Mouse (Mus musculus): ENCODE results near the gene Mindy4. TPM values are rescaled to one million over a fixed set of nuclear protein-coding genes. Genes with fewer than 3 reads are reported as not detected.

Mindy4 gene
- total RNA-seq, 2 experiments from 2014 or later, result 10.4 to 10.5 TPM

DNA sequence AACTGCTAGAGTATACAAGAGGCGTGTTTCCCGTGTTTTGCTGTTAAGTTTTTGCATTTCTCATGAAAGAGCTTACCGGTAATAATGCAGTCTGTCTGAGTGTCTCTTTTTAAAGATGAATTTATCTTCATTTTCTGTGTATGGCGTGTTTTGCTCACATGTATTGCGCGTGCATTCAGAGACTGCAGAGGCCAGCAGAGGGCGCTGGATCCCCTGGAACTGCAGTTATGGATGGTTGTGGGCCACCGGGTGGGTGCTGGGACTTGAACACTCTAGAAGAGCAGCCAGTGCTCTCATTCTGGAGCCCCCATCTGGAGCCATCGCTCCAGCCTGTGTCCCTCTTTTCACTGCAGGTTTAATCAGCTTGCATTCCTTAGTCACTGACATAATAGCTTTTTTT, 46.1 kb downstream of the Mindy4 start:
- no peak for DNase-seq (ENCODE audit: low spot score in 2 of 2)
- intact Hi-C loops (cut with DNase I), result no loop called here

DNA sequence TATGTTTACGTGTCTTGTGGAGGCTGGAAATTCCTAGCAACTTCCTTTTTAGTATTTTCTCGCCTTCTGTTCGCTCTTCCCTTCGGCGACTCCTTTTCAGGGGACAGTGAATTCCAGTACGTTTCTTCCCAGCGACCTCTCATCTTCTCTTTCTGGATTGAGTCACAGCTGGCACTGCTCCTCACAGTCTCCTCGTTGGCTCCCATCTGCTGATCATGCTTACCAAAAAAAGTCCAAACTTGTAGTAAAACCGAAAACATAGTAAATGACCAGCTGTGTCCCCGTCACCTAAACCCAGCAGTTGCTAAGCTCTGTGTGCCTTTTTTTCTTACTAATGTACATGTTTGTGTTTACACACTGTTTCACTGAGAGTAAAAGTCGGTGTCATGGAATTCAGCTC, 47.6 kb downstream of the Mindy4 start:
- intact Hi-C loops (cut with DNase I), result no loop called here

GRCm38 (mm10) chr6:55251596-55251995, 48.4 kb downstream of the Mindy4 start:
- no peak for DNase-seq (ENCODE audit: low spot score in 2 of 2)

More for the DNA sequence above, 47.6 kb downstream of the Mindy4 start:
- no peak for DNase-seq (ENCODE audit: low spot score in 2 of 2)

DNA sequence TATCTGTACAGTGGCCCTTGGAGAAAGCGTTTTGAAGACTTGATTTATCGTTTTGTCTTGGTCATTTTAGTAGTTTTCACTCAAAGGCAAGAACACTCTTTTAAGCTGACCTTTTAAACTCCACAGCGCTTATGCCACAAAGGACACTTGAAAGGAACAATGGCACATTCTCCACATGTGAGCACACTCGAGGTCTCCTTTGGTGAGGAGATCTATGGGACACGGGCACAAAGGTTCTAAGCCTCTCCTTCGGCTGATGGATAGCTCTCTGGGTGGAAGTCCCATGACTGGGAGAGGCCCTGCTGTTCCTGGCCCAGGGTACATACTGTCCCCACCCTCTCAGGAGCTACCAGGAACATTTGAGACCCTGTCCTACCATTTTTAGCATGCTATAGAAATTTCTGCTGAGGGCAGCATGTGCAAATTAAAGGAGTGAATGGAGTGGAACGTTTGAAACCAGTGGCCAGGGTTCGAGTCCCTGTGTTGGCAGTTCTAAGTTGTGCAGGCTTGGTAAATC, 49.6 kb downstream of the Mindy4 start:
- DNase-seq (ENCODE audit: low spot score in 2 of 2), result no peak
- intact Hi-C loops (cut with DNase I), result no loop called here

More at GRCm38 (mm10) chr6:55251596-55251995, 48.4 kb downstream of the Mindy4 start:
- intact Hi-C loops (cut with DNase I), result no loop called here

DNA sequence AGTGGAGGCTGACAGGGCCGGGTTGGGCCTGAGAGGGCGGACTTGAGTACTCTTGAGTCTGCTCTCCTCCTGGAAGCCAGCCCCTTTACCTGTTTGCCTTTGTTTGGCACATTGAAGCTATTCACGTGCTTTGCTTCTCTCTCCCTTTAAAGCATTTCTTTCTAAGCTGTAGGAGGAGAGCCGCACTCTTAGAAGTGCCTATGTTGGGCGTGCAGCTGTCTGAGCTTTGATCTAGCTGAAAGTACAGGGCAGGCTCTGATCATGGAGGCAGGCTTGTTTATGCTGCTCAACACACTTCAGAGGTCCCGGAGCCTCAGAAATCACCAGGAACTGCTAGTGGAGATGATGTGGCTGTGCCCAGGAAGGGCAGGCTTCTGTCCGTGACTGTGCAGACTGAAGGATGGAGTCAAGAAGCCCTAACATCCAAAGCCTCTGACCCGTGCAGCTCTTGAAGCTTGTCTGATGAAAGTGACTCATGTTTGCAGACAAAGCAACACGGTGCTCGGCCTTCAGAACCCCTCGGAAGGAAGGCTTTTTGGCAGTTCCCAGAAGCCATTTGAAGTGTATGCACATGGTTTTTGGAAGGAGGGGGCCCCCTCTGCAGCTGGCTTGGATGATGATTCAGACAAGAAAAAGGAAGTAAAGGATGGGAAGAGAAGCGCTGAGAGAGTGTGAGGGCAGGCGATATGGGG, 53.5 kb downstream of the Mindy4 start:
- intact Hi-C loops (cut with DNase I), result no loop called here
- no peak for DNase-seq (ENCODE audit: low spot score in 2 of 2)

DNA sequence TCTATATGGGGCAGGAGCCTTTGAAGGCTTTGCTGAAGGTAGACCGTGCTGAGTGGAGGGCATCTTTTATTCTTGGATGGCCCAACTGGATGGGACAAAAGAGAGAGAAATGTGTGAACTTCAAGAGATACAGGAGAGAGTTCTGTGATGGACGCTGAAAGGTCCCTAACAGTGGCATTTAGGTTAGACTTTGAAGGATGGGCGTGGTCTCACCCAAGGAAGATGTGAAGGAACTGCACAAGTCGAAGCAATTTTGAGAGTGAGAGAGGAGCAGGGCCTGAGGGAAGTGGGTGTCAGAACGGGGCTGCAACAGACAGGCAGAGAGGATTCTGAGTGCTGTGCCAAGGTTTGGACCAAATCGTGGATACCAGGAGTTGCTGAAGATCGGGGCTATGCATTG, 54.1 kb downstream of the Mindy4 start:
- intact Hi-C loops (cut with DNase I), result no loop called here
- DNase-seq (ENCODE audit: low spot score in 2 of 2), result no peak

- DNase-seq (ENCODE audit: low spot score in 2 of 2), result no peak
- intact Hi-C loops (cut with DNase I), result no loop called here
Observed at GRCm38 (mm10) chr6:55258428-55259325, 55.5 kb downstream of the Mindy4 start.

DNA sequence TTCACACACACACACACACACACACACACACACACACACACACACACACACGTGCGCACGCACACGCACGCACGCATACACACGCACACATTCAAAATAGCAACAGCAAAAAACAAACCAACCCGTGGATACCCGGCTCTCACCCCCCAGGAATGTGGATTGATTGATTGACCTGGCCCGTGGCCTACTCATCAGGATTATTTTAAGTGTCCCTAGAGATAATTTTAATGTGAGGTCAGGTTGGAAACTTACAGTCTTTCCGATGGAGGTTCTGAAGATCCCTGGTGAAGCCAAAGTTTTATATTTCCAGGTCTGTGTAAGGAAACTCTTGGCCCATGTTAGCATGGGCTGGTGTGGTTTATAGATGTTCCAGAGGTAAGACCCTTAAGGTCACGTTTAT, 59.0 kb downstream of the Mindy4 start:
- DNase-seq (ENCODE audit: low spot score in 2 of 2), result no peak
- intact Hi-C loops (cut with DNase I), result no loop called here

GRCm38 (mm10) chr6:55263490-55264046, 60.4 kb downstream of the Mindy4 start:
- intact Hi-C loops (cut with DNase I), result no loop called here
- DNase-seq (ENCODE audit: low spot score in 2 of 2), result no peak

GRCm38 (mm10) chr6:55264741-55265366, 61.7 kb downstream of the Mindy4 start:
- no peak for DNase-seq (ENCODE audit: low spot score in 2 of 2)
- intact Hi-C loops (cut with DNase I), result no loop called here

GRCm38 (mm10) chr6:55272952-55273351, 69.8 kb downstream of the Mindy4 start:
- peak in 1 of 2 experiments; percentile 24 for DNase-seq (ENCODE audit: low spot score in 2 of 2)
- intact Hi-C loops (cut with DNase I), result no loop called here

DNA sequence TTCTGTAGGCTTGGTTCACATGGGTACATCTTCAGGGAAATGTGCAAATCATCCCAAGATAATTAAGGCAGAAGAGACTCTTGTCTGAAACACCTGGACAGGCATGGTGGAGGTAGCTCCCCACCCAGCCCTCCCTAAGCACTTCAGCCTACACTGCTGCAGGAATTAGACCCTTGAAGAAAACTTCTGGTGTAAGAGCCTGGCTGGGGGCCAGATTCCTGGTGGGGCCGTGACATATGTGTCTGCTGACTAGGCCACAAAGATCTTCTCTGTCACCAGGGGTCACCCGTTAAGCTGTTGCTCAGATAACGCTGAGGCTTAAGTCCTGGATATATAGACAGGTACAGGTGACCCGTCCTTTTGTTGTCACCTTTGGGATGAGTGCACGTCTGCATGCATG, 70.3 kb downstream of the Mindy4 start:
- intact Hi-C loops (cut with DNase I), result no loop called here
- DNase-seq (ENCODE audit: low spot score in 2 of 2), result no peak

- intact Hi-C loops (cut with DNase I), result no loop called here
- DNase-seq (ENCODE audit: low spot score in 2 of 2), result no peak
Observed at GRCm38 (mm10) chr6:55275000-55275399, 71.8 kb downstream of the Mindy4 start.

- intact Hi-C loops (cut with DNase I), result no loop called here
- DNase-seq (ENCODE audit: low spot score in 2 of 2), result no peak
Observed at GRCm38 (mm10) chr6:55275786-55276185, 72.6 kb downstream of the Mindy4 start.

- intact Hi-C loops (cut with DNase I), result no loop called here
- DNase-seq (ENCODE audit: low spot score in 2 of 2), result no peak
Observed at GRCm38 (mm10) chr6:55276692-55277282, 73.6 kb downstream of the Mindy4 start.

- intact Hi-C loops (cut with DNase I), result no loop called here
- DNase-seq (ENCODE audit: low spot score in 2 of 2), result no peak
Observed at GRCm38 (mm10) chr6:55278086-55278485, 74.9 kb downstream of the Mindy4 start.

DNA sequence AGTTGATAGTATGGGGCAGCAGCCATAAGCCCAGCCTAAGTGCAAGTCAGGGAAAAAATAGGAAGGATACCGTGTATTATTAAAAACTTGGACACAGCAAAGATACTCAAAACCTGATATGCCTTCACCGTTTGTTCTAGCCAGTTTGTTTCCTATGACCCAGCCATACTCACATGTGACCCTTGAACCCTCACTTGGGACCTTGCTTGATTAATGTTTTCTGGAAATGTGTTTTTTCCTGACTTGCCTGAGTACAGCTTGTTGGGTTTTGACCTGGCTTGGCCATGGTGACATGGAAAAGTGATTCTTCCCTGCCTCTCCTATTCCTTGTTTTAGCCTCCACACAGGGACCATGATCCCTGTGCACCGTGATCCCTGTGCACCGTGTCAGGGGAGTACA, 75.3 kb downstream of the Mindy4 start:
- no peak for DNase-seq (ENCODE audit: low spot score in 2 of 2)
- intact Hi-C loops (cut with DNase I), result no loop called here

- DNase-seq (ENCODE audit: low spot score in 2 of 2), result no peak
- intact Hi-C loops (cut with DNase I), result no loop called here
Observed at GRCm38 (mm10) chr6:55280979-55281378, 77.8 kb downstream of the Mindy4 start.

DNA sequence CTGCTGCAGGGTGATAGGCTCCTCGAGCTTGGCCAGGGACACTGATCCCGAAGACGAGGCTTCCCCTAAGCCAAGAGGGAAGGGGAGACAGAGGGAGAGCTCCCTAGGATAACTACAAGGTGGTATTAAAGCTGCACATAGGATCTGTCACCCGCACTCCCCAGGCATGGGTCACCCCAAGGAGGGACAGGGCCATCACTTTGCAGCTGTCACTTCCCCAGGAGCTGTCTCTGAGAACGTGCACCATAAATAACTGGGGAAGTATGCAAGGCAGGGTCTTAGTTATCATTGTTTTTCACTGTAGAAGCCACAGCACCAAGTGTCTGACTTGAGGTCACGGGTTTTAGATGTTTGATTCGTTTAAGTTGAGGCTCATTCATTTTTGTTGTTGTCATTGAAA, 78.5 kb downstream of the Mindy4 start:
- intact Hi-C loops (cut with DNase I), result no loop called here
- DNase-seq (ENCODE audit: low spot score in 2 of 2), result no peak

GRCm38 (mm10) chr6:55282348-55282747, 79.2 kb downstream of the Mindy4 start:
- intact Hi-C loops (cut with DNase I), result no loop called here
- DNase-seq (ENCODE audit: low spot score in 2 of 2), result no peak

Data from left cerebral cortex, postnatal 36 days (tissue).